Mouse (Mus musculus): ENCODE measurements around the gene Map2. TPM values are rescaled to one million over a fixed set of nuclear protein-coding genes. Genes with fewer than 3 reads are reported as not detected.

Map2 gene
- total RNA-seq, 2 experiments from 2014 or later: 17.0 to 26.1 TPM

DNA sequence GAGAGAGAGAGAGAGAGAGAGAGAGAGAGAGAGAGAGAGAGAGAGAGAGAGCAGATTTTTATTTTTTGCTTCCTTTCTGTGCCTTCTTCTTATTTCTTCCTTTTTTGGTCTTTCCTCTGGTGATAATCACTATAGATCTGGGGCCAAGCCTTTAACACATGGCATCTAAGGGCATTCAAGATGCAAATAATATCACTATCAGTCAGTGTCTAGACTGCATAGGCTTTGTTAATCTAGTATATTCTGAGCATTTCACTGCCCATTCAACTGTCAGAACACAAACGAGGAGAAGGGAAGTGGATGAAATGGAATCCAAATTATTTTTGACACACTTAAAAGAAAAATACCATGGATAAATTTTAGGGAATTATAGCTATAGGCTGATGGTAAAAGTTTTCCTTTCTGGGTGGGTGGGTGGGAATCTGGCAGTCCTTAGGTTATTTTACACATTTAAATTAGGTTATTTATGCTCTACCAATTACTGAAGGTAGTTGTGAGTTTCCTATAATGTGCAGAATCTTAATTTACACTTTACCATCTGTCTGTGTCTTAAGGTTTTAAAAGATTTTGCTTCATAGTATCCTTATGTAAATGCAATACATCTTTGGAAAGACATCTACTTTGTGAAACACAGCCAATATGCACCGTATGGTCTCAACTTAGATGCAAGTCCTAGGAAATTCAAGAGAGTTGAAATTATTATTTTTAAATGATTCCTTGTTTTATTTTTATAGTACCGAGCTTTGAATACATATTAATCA, 117.2 kb downstream of the Map2 start:
- DNase-seq (ENCODE audit: low spot score in 2 of 2): no peak

GRCm38 (mm10) chr1:66299376-66299775, 124.3 kb downstream of the Map2 start:
- no peak for DNase-seq (ENCODE audit: low spot score in 2 of 2)

DNA sequence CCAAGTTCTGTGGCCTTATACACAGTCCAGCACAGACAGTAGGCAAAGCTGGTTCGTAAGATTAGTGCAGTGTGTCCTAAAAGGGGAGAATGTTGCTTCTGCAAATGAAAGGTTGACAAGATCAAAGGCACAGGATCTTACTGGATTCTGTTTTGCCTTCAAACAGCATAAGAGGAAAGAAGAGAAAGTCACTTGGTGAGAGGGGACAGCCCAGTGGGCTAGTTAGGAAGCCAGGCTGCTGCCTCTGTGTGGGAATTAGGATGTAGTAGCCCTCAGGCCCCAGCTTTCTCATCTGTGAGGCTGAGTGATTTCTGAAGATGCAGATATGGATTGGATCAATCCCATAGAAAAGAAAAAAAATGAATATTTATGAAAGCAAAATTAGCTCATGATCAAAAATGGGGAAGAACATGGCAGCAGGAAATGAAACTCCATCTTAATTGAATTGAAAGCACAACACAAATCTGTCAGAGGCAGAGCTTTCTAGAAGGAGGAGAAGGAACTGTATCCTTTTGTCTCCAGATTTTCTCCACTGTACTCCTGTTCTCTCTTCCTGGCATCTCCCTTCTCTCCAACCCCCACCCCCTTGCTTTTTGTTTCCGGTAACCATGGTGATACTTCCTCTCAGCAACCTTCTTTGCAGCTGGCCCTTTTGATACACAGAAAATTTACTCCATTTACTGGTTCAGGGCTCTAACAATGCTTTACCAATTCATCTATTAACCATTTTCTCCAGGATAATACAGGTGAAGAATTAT, 145.5 kb downstream of the Map2 start:
- DNase-seq (ENCODE audit: low spot score in 2 of 2): no peak

DNA sequence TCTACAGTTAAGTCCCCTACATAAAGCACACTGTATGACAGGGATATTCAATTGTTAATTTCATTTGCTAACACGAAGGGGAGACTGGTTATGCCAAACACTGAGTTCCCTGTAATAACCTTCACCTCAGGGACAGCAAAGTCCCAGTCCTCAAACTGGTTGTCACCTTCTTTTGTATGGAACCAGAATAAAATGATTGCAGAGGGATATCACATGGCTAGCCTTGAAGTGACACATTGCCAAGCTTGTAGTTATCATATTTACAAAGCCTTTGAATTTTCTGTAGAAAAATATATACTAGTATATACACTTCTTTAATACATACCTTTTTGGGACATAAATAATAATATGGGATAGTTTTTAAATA, 146.0 kb downstream of the Map2 start:
- no peak for DNase-seq (ENCODE audit: low spot score in 2 of 2)

DNA sequence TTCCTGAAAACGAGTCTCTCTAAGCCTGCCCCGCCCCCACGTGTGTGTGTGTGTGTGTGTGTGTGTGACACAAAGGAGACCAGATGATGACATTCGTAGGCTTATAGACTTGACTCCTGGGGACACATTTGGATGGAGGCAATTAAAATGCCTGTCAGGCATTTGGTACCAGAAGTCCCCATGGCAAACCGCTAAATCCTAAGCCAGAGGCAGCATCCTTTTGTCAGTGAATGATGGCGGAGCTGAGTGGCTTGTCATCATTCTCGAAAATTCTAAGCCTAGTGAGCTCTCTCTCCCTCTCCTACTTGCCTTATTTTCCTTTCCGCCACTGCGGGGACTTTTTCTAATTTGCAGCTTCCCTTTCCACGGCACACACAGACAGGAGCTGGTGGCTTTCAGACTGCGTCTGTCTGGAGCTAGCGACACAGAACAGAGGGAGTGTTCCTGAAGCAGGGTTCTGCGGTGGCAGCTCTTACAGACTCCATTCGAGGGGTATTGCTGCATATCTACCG, 146.6 kb downstream of the Map2 start:
- peak in 1 of 2 experiments; percentile 5 for DNase-seq (ENCODE audit: low spot score in 2 of 2)

GRCm38 (mm10) chr1:66323461-66323860, 148.4 kb downstream of the Map2 start:
- no peak for DNase-seq (ENCODE audit: low spot score in 2 of 2)

- DNase-seq (ENCODE audit: low spot score in 2 of 2): no peak
Observed at GRCm38 (mm10) chr1:66324951-66325350, 149.9 kb downstream of the Map2 start.

DNA sequence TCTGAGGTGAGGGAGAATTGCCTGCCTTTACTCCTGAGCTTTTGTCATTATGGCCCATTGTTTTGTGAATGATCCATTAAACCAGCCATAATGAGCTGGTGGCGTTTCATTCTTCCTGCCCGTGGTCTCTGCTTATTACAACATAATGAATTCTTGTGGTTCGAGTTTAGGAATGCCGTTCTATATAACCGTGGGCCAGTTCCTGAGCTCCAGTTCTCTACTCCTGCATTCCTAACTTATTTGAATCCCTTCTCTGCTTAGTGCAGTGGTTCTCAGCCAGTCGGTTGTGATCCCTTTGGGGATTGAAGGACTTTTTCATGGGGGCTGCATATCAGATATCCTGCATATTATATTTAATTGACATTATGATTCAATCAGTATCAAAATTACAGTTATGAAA, 153.9 kb downstream of the Map2 start:
- DNase-seq (ENCODE audit: low spot score in 2 of 2): no peak

- DNase-seq (ENCODE audit: low spot score in 2 of 2): no peak
Observed at GRCm38 (mm10) chr1:66329534-66329933, 154.5 kb downstream of the Map2 start.

- no peak for DNase-seq (ENCODE audit: low spot score in 2 of 2)
Observed at GRCm38 (mm10) chr1:66335724-66336284, 160.7 kb downstream of the Map2 start.

- no peak for DNase-seq (ENCODE audit: low spot score in 2 of 2)
Observed at GRCm38 (mm10) chr1:66339213-66339612, 164.1 kb downstream of the Map2 start.

GRCm38 (mm10) chr1:66348404-66349165, 173.5 kb downstream of the Map2 start:
- no peak for DNase-seq (ENCODE audit: low spot score in 2 of 2)

DNA sequence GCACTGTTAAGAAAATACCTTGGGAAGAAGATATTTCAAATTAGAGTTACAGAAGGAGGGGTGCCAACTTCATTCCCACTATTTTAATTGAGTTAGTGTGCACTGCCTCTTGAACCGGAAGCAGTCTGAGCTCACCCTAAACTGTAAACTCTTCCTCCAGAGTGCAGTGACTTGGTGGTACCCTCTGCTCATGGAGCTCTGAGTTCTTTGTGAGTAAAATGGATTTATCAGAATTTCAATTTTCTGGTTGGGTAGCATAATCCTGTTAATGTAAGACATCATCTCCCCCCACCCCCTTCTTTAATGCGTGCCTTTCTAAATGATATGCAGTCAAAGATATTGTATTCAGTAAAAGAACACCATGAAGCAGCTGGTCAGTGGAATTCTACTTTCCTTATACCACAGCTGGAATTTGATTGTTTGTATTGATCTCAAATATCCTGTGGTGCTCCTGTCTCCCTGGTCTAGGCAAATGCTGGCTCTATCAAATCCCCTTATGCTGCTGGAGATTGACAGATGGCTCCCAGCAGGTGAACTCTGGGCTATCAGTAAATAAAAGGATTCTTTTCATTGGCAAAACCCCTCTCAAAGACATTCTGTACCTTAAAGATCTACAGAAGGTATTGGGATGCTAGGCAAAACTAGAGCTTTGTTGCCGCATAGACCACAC, 174.2 kb downstream of the Map2 start:
- DNase-seq (ENCODE audit: low spot score in 2 of 2): no peak

DNA sequence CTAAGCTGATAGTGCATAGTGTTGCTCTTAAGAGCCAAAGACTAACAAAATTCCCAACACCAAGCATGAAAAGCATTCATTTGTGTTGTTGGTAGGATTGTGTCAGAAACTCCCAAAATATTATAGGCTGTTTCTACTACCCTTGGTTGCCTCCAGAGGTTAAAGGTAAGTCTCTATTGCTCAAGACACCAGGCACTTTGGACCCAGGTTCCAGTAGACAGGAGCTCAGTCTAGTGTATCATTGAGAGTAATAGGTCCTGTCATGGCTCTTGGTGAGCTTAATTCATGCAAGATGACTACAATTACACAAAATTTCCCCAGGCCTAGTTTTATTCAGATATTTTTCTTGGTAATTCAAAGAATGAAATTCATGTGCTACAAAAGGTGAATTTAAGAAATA, 176.3 kb downstream of the Map2 start:
- no peak for DNase-seq (ENCODE audit: low spot score in 2 of 2)

DNA sequence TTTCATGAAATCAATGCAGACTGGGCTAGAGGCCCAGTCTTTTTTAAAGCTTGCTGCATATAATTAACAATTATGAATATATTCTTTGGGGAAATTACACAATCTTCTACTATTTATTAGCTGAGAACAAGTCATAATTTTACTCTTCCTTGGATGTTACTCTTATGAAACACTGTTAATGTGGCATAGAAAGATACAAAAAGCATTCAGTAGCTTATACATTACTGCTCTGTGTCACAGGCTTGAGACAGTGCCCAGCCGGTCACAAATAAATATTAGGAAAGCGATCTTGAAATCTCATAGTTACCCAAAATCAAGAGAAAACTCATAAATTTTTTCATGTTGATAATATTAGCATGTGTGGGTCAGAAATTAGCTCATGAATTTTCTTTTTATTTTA, 186.7 kb downstream of the Map2 start:
- no peak for DNase-seq (ENCODE audit: low spot score in 2 of 2)

DNA sequence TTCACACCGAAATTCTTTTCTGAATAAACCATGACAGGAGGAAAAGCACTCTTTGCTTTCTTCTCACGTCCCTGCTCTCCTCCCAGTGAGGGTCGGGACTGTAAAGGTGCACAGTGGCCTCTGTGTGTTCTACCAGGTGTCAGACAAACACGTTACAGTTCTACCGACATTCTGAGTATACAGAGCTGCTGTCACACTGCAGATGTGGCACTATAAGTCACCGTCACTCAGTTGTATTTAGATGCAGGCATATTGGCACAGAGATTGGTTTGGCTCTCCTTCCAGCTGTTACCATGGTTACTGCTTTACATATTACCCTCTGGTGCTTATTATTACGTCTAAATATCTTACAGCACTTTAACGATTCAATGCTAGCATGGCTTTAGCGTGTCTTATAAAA, 188.2 kb downstream of the Map2 start:
- DNase-seq (ENCODE audit: low spot score in 2 of 2): no peak

GRCm38 (mm10) chr1:66364386-66364785, 189.3 kb downstream of the Map2 start:
- DNase-seq (ENCODE audit: low spot score in 2 of 2): no peak

- DNase-seq (ENCODE audit: low spot score in 2 of 2): no peak
Observed at GRCm38 (mm10) chr1:66365600-66365999, 190.5 kb downstream of the Map2 start.

DNA sequence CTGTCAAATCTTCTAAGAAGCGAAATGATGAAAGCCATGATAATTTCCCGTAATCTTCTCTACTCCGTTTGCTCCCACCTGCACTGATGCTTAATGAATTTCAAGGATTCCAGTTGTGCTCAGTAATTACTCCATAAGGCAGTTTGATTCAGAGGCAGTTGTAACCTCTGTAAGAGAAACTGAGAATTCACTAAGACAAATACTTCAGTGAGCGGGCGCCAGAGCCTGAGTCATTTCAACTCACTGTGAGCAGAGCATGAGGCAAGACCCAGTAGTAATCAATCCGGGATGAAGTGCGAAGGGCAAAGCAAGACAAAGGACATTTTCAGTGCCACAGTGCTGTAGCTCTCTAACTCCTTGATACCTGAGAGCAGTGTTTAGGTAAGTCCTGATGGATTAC, 194.4 kb downstream of the Map2 start:
- DNase-seq (ENCODE audit: low spot score in 2 of 2): no peak

DNA sequence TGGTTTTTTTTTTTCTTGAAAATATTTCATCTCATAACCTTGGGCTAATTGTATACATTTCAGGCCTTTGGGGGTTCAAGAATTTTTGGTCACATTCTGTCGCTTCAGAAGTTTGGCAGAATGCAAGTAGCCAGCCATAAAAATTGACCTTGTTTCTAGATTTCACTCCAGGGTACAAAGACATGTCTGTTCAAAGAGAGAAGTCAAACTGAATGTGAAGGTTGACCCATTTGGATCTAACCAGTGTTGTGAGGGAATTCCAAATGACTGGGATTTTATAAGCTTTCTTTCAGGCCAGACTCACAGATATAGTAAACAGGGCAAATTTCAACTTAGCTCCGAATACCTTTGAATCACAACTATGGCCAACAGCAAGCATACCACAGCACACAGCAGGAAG, 196.3 kb downstream of the Map2 start:
- no peak for DNase-seq (ENCODE audit: low spot score in 2 of 2)

DNA sequence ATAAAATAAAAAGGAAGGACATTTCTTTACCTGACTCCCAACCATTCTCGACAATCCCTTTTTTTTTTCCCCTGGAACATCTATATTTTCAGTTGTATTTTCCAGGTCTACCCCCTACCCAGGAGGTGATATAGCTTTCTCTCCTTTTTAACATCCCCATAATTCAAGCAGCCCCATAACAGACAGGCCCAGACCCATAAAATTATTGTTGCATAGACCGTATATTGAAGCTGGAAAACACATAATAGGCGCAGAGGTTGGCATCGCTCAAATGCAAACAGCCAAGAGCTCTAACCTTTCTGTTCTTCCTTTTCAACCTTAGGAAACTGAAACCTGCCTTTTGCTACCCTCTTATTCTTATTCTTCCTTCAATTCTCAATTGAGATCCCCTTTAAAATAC, 211.2 kb downstream of the Map2 start:
- no peak for DNase-seq (ENCODE audit: low spot score in 2 of 2)

All from adrenal gland, adult 18-20 months (tissue).